Mouse (Mus musculus): Measurements from ENCODE around the gene Il12rb2. TPM values are rescaled to one million over a fixed set of nuclear protein-coding genes. Genes with fewer than 3 reads are reported as not detected.
A peak's percentile ranks its signal among the peaks of the same experiment; 100 is the strongest.

Il12rb2 gene
- total and polyA plus RNA-seq, 3 experiments = 0.11 to 0.19 TPM; not detected in 1

DNA sequence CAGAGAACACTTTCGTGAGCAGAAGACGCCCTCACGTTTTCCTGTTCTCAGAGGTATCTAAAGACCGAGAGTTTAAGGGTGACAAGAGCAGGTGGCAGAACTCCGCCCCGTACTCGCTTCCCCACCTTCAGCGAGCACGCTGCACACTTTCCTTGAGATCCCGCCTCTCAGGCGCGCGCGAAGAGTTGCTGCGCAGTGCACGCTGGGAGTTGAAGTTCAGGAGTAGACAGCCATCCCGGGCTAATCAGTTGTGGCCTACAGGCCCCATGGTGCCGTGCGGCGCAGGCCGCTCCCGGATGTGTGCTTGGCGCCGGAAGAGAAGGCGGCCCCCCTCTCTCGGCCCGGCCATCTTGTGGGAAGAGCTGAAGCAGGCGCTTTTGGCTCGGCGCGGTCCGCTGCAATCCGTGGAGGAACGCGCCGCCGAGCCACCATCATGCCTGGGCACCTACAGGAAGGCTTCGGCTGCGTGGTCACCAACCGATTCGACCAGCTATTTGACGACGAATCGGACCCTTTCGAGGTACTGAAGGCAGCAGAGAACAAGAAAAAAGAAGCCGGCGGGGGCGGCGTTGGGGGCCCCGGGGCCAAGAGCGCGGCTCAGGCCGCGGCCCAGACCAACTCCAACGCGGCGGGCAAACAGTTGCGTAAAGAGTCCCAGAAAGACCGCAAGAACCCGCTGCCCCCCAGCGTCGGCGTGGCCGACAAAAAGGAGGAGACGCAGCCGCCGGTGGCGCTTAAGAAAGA lies 109.2 kb downstream of the Il12rb2 start:
- Histone ChIP-seq H3K9ac (ENCODE audit: control insufficient read depth, low read depth, low read length, poor library complexity, severe bottlenecking) (peak overlapping the region; percentile 100), H3K4me3 (ENCODE audit: control insufficient read depth in 1 of 2, insufficient read depth in 1 of 2, low read depth in 2 of 2, low read length in 2 of 2) (peak overlapping the region; percentile 92 to 93), H3K27me3 (ENCODE audit: control insufficient read depth in 1 of 2, insufficient read depth in 2 of 2, low read length in 2 of 2) (no peaks in the 10 kb centered on the region), H3K36me3 (ENCODE audit: control insufficient read depth in 1 of 2, insufficient read depth in 2 of 2, low read length in 2 of 2) (peaks cover 21 to 27% of the 10 kb centered on the region in 2 experiments), H3K4me1 (ENCODE audit: control insufficient read depth in 1 of 2, insufficient read depth in 2 of 2, low read length in 2 of 2) (peaks cover 2 to 8% of the 10 kb centered on the region in 2 experiments; a peak in 1 of 4 replicates), H3K9me3 (replicated peaks; ENCODE audit: insufficient read depth, low read length) (no peaks in the 10 kb centered on the region), H3K79me2 (ENCODE audit: control insufficient read depth, insufficient read depth, low read length, poor library complexity) (peaks cover 45% of the 10 kb centered on the region), H3K27ac (ENCODE audit: control insufficient read depth, low read depth, low read length) (peak overlapping the region; percentile 91)
- TF ChIP-seq ELF1 (IDR thresholded peaks at IDR 0.05; ENCODE audit: low read depth, low read length) (peak; percentile 87), POLR2AphosphoS5 (IDR thresholded peaks at IDR 0.05; ENCODE audit: borderline replicate concordance, low read depth, low read length) (peak; percentile 71; the same call in 1 of the 2 replicates), POLR2A (IDR thresholded peaks at IDR 0.05; ENCODE audit: control insufficient read depth in 1 of 2, insufficient read depth in 1 of 2, low read depth in 1 of 2, low read length in 2 of 2, poor library complexity in 1 of 2) (peak; percentile 47 to 92; a peak in 2 of 4 replicates), UBTF (IDR thresholded peaks at IDR 0.05; ENCODE audit: borderline replicate concordance, insufficient read depth, low read depth, low read length) (no peak), E2F4 (IDR thresholded peaks at IDR 0.05; ENCODE audit: borderline replicate concordance, low read depth, low read length) (peak; percentile 98), MYC (IDR thresholded peaks at IDR 0.05; ENCODE audit: low read depth, low read length) (peak; percentile 93), CHD2 (IDR thresholded peaks at IDR 0.05; ENCODE audit: low read length) (peak; percentile 85), NRF1 (IDR thresholded peaks at IDR 0.05; ENCODE audit: insufficient read depth, low read depth, low read length, poor library complexity, severe bottlenecking) (peak; percentile 66), ZMIZ1 (IDR thresholded peaks at IDR 0.05; ENCODE audit: low read depth, low read length) (peak; percentile 81), HCFC1 (IDR thresholded peaks at IDR 0.05; ENCODE audit: low read depth, low read length) (peak; percentile 98), TAL1 (IDR thresholded peaks at IDR 0.05; ENCODE audit: low read length) (no peak), MXI1 (IDR thresholded peaks at IDR 0.05; ENCODE audit: low read depth, low read length) (peak; percentile 79; the same call in 1 of the 2 replicates), RCOR1 (IDR thresholded peaks at IDR 0.05; ENCODE audit: low read depth, low read length) (no peak), TCF12 (IDR thresholded peaks at IDR 0.05; ENCODE audit: low read depth, low read length) (peak; percentile 62), NELFE (IDR thresholded peaks at IDR 0.05; ENCODE audit: low read depth, low read length) (peak; percentile 93), POLR2AphosphoS2 (IDR thresholded peaks at IDR 0.05; ENCODE audit: low read length) (peak; percentile 65; the same call in 1 of the 2 replicates), KAT2A (conservative IDR thresholded peaks at IDR 0.05; ENCODE audit: low read depth, low read length) (peak; percentile 86; the same call in 1 of the 2 replicates), SIN3A (IDR thresholded peaks at IDR 0.05; ENCODE audit: low read length) (peak; percentile 86), MAZ (IDR thresholded peaks at IDR 0.05; ENCODE audit: low read depth, low read length) (peak; percentile 84; the same call in 1 of the 2 replicates), TBP (IDR thresholded peaks at IDR 0.05; ENCODE audit: low read depth, low read length) (peak; percentile 71; the same call in 1 of the 2 replicates), EP300 (IDR thresholded peaks at IDR 0.05; ENCODE audit: low read depth in 1 of 2, low read length in 2 of 2) (no peak), USF1 (IDR thresholded peaks at IDR 0.05; ENCODE audit: low read depth, low read length) (no peak), BHLHE40 (IDR thresholded peaks at IDR 0.05; ENCODE audit: borderline replicate concordance, low read depth, low read length) (no peak), MAX (IDR thresholded peaks at IDR 0.05; ENCODE audit: low read length) (peak; percentile 94)
- DNase-seq (ENCODE audit: low read depth, low spot score) = peak; percentile 99

Measured in MEL (cell line).